Mouse (Mus musculus) left cerebral cortex, adult 18-20 months (tissue): ENCODE data around the gene Tuba1b. TPM values are rescaled to one million over a fixed set of nuclear protein-coding genes. Genes with fewer than 3 reads are reported as not detected.
A peak's percentile ranks its signal among the peaks of the same experiment; 100 is the strongest.

ENCODE experiments used
- DNase-seq, 2 experiments: peaks; one replicate each; pipeline ENCODE4 v3.0.0; 2021 to 2022; ENCODE audit warnings: low spot score in 2 of 2, mixed read lengths in 1 of 2
- total RNA-seq, 2 experiments: library from RNA; stranded (reverse); gene quantifications; 2 replicates each; pipeline ENCODE4 v1.2.3; 2021

The Tuba1b gene
- total RNA-seq, 2 experiments from 2014 or later, result 584 to 602 TPM

DNA sequence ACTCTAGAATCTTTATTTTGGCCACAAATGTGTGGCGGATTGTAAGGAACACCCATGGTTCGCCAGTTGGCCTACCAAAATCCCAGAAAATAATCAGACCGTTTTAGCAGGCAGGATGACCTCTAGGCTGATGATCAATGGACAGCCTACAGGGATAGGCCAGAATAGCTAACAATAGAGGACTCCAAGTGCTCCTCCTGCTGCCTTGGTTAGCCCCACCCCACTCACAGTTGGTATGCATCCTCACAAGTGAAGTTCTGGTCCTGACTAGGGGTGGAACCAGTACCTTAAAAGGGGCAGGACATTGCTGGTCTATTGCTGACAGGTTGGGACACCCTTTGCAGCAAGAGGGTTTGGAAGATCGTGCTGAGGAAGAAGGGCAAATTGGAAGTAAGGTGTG lies 41.3 kb downstream of the Tuba1b start:
- DNase-seq, result no peak

DNA sequence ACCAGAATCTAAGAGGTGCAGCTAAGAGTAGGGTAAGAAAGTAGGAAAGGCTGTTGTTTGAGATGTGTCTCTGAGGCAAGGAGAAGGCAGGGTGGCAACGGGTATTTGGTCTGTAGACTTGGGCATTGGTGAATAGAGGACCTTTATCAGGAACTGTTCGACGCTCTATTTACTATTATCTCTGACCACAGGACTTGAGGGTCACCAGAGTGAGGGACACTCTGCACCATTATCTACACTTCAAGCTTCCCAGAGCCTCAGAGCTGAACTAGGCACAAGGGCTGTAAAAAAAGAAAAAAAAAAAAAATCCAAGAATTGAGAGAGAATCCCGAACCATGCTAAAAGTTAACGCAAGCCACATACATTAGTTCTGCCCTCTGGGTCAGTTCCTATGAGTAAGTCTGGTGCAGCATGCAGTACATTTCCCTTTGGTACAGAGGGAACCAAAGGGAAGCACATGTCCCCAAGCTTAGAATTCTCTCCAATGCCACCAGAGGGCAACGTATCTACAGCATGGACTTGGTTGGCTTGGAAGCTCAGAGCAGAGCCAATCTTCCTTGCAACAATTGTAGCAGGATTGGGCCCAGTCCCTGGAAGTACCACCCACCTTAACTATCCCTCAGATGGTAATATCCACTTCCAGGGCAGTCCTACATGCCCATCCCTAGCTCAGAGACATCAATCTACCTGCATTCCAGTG lies 42.3 kb downstream of the Tuba1b start:
- DNase-seq, result peak; percentile 60

DNA sequence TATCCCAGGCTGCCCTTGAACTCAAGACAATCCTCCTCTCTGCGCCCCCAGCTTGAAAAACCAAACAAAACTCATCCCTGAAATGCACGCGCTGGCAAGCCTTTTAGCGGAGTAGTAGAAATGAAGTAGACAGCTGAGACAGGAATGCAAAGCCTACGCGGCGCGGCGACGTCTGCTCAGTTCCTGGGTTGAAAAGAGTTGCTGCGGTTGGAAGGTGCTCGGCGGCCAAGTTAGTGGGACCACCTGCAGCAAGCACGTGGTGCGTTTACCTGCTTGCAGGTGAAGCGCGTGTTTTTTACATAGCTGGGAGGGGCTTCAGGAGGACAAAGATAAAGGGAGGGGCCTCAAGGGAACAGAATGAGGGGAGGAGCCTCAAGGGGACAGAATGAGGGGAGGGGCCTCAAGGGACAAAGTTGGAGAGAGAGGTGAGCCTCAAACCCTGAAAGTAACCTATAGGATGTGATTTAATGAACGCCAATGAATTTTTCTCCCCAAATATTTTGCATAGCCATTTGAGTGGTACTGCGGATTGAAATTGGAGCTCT lies 43.1 kb downstream of the Tuba1b start:
- no peak for DNase-seq

DNA sequence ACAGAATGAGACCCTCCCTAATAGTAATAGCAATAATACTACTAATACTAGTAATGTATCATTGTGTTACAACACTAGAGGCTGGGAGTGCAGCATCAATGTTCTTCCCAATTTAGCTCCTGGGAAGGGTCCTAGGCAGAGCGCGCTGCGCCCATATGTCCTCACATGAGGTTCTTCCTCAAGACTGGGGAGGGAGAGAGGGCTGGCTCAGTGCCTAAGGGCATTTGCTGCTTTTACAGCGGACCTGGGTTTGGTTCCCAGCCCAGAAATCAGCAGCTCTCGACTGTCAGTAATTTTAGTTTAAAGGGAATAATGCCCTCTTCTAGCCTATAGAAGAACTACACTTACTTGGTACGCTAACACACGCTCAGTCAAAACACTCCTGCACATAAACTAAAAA lies 46.8 kb downstream of the Tuba1b start:
- DNase-seq, result no peak

DNA sequence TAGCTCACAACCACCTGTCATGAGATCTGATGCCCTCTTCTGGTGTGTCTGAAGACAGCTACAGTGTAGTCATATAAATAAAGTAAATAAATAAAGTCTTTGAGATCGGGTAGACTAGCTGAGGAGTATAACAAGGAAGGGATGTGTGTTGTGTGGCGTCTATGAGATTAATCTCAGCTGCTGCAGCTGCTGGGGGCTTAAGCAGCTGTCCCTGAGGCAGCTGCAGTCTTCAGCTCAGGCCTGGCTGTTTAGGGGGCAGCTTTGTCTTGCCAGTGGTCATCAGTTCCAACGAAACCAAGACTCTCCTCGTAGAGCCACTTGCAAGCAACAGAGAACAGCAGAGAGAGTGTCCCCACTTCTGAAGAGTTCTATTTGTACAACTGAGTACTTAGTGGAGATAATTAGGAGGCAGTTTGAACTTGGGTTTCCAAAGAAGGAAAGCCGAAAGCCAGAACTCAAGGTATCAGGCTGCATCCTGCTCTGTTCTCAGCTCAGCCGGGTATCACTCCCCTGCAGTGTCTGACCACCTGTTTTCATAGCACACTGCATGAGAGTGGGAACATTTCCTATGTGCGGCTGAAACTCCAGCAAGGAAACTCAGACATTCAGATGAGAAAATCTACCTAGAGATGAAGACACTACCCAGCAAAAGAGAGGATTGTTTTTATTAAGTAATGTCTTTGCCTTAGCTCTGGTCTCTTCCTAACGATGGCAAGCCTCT lies 47.5 kb downstream of the Tuba1b start:
- no peak for DNase-seq

DNA sequence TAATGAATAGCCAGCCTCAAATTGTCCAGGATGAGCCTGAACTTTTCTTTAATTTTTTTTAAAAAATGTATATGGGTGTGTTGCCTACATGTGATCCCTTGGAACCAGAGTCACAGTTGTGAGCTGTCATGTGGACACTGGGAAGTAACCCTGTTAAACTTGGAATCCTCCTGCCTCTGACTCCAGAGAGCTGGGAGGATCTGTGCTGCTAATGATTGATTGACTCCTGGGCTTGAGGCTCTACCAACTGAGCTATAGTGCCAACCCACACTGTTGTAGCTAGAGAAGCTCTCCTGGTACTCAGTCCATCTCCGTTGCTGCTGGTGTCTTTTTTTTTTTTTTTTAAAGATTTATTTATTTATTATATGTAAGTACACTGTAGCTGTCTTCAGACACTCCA lies 50.3 kb downstream of the Tuba1b start:
- DNase-seq, result no peak

DNA sequence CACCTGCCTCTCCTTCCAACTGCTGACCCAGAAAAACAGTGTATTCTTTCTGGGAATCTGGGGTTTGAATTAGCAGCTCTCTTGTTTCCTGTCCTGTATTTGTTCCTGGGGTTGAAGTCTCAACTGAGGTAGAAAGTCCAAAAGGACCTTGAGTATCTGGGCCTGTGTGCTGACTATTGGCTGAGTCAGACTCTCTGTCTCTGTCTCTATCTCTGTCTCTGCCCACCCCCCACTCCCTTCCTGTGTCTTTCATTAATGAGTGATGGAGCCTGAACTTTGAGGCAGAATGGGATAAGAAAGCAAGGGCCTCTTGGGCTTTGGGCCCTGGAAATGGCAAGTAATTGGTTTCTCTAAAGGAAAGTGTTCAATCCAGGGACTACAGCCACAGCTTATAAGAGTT lies 50.7 kb downstream of the Tuba1b start:
- DNase-seq, result no peak

DNA sequence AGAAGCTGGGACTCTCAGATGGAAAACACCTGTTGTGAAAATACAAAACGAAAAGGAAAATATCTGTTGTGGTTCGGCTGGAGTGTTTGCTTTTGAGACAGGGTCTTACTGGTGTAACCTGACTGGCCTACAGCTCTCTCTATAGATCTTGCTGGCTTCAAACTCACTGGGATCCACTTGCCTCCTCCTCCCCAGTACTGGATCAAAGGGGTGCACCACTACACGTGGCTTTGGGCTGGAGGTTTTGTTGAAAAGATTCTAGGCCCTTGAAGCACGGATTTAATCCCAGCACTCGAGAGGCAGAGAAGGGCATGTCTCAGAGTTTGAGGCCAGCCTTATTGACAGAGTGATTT lies 52.7 kb downstream of the Tuba1b start:
- no peak for DNase-seq

Other genes starting within 250 kb of the Tuba1b start
- 10 to 100 TPM in 1 of 2 experiments, 1 to 10 TPM in 1; 9.5 to 10.5 TPM for gene Ccdc65, start 226.4 kb downstream of the Tuba1b start, total RNA-seq
- gene Fkbp11, start 206.4 kb downstream of the Tuba1b start, total RNA-seq, result 1 to 10 TPM; 1.9 to 2.6 TPM
- 100 to 1,000 TPM; 724 to 773 TPM for gene Arf3, start 171.4 kb downstream of the Tuba1b start, total RNA-seq
- gene Wnt10b, start 156.4 kb downstream of the Tuba1b start, total RNA-seq, result 1 to 10 TPM in 1 of 2 experiments, under 1 TPM in 1; 0.63 to 1.1 TPM
- not detected for gene Wnt1, start 144.7 kb downstream of the Tuba1b start, total RNA-seq
- gene Ddn, start 125.1 kb downstream of the Tuba1b start, total RNA-seq, result 100 to 1,000 TPM; 778 to 797 TPM
- 10 to 100 TPM; 54.6 to 56.2 TPM for gene Prkag1, start 103.0 kb downstream of the Tuba1b start, total RNA-seq
- gene Kmt2d, start 63.4 kb downstream of the Tuba1b start, total RNA-seq, result 10 to 100 TPM; 74.3 to 77.8 TPM
- 10 to 100 TPM in 1 of 2 experiments, 1 to 10 TPM in 1; 8.6 to 12.9 TPM for gene Rhebl1, start 40.0 kb downstream of the Tuba1b start, total RNA-seq
- gene Dhh, start 36.0 kb downstream of the Tuba1b start, total RNA-seq, result under 1 TPM; 0.21 to 0.26 TPM
- 10 to 100 TPM; 12.9 to 17.9 TPM for gene Lmbr1l, start 16.3 kb downstream of the Tuba1b start, total RNA-seq
- not detected for gene Gm49450, start 19.0 kb upstream of the Tuba1b start, total RNA-seq
- gene Tuba1a, start 19.1 kb upstream of the Tuba1b start, total RNA-seq, result 100 to 1,000 TPM; 874 to 893 TPM
- gene Tuba1c, start 95.3 kb upstream of the Tuba1b start, total RNA-seq, result 10 to 100 TPM; 65.4 to 66.8 TPM
- 1 to 10 TPM in 1 of 2 experiments, under 1 TPM in 1; 0.77 to 2.6 TPM for gene Prph, start 120.6 kb upstream of the Tuba1b start, total RNA-seq
- not detected for gene Troap, start 140.0 kb upstream of the Tuba1b start, total RNA-seq
- not detected for gene C1ql4, start 153.3 kb upstream of the Tuba1b start, total RNA-seq
- not detected for gene Dnajc22, start 158.6 kb upstream of the Tuba1b start, total RNA-seq
- 10 to 100 TPM; 32.5 to 33.5 TPM for gene Spats2, start 191.4 kb upstream of the Tuba1b start, total RNA-seq